Mouse (Mus musculus) cerebellum, adult 2 months (tissue): ENCODE measurements around the gene Accsl.

Experiments
- CTCF ChIP-seq: fragments of 200-500 bp; IDR thresholded peaks from 2 replicates; pipeline ENCODE4 v1.5.1; 2011; ENCODE audit warnings: low read depth, mild to moderate bottlenecking, control low read depth, low read length, moderate library complexity, borderline replicate concordance; ENCODE audit not compliant: insufficient read depth
- POLR2A ChIP-seq: fragments of 200-500 bp; IDR thresholded peaks from 2 replicates; pipeline ENCODE4 v1.6.1; 2011; ENCODE audit warnings: low read length, control low read depth, borderline replicate concordance; ENCODE audit not compliant: insufficient read depth

DNA sequence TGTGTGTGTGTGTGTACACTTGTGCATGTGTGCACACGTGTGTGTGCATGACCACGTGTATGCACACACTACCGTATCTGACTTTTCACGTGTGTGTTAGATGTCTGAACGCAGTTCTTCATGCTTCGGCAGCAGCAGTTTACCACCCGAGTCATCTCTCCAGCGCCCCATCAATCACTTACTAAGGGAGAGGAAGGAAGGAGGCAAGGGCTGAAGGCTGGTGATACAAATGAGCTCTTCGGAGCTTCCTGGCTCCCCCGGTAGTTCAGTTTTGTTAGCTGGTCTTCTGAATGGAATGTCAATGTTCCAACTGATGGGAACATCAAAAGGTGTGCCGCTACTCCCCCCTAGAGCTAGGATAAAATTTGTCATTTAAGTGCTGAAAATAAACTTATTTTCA, 18.3 kb upstream of the Accsl start:
- no peak for TF ChIP-seq CTCF
- TF ChIP-seq POLR2A = no peak
